Mouse (Mus musculus) spleen, adult 2 months (tissue): ENCODE data around the gene Rhebl1.

Experiments
- CTCF ChIP-seq: fragments of 200-500 bp; IDR thresholded peaks from 2 replicates; pipeline ENCODE4 v1.5.1; 2011; ENCODE audit warnings: mild to moderate bottlenecking, inconsistent platforms; ENCODE audit not compliant: insufficient read depth, insufficient read length, insufficient replicate concordance; ENCODE audit errors: extremely low read depth
- POLR2A ChIP-seq: fragments of 200-500 bp; IDR thresholded peaks from 2 replicates; pipeline ENCODE4 v1.6.1; 2011; ENCODE audit warnings: low read depth, low read length, inconsistent platforms

GRCm38 (mm10) chr15:98933833-98934216 is 39.5 kb upstream of the Rhebl1 start:
- no peak for TF ChIP-seq CTCF
- TF ChIP-seq POLR2A, result no peak
